Mouse (Mus musculus): Measurements from ENCODE around the gene Rabgap1l.

- no peak for TF ChIP-seq POLR2A (IDR thresholded peaks at IDR 0.05; ENCODE audit: low read depth, low read length)
- TF ChIP-seq CTCF (conservative IDR thresholded peaks at IDR 0.05; ENCODE audit: insufficient read depth, insufficient read length, low read depth, low read length), result no peak
These were observed 8.9 kb downstream of the Rabgap1l start for GRCm38 (mm10) chr1:160784122-160784521.
